Mouse (Mus musculus) liver, adult (tissue): ENCODE measurements around the gene A730061H03Rik.

Experiments used
- GATA4 ChIP-seq: IDR thresholded peaks from 2 replicates; pipeline ENCODE4 v1.6.1; 2014; ENCODE audit warnings: mild to moderate bottlenecking, low read length; ENCODE audit not compliant: insufficient replicate concordance

A730061H03Rik gene

GRCm38 (mm10) chr14:55589271-55589670, 29.1 kb upstream of the A730061H03Rik start:
- no peak for TF ChIP-seq GATA4

GRCm38 (mm10) chr14:55586149-55586548, 25.9 kb upstream of the A730061H03Rik start:
- no peak for TF ChIP-seq GATA4

GRCm38 (mm10) chr14:55585566-55585960, 25.4 kb upstream of the A730061H03Rik start:
- peak; percentile 77; the same call in 1 of the 2 replicates for TF ChIP-seq GATA4

DNA sequence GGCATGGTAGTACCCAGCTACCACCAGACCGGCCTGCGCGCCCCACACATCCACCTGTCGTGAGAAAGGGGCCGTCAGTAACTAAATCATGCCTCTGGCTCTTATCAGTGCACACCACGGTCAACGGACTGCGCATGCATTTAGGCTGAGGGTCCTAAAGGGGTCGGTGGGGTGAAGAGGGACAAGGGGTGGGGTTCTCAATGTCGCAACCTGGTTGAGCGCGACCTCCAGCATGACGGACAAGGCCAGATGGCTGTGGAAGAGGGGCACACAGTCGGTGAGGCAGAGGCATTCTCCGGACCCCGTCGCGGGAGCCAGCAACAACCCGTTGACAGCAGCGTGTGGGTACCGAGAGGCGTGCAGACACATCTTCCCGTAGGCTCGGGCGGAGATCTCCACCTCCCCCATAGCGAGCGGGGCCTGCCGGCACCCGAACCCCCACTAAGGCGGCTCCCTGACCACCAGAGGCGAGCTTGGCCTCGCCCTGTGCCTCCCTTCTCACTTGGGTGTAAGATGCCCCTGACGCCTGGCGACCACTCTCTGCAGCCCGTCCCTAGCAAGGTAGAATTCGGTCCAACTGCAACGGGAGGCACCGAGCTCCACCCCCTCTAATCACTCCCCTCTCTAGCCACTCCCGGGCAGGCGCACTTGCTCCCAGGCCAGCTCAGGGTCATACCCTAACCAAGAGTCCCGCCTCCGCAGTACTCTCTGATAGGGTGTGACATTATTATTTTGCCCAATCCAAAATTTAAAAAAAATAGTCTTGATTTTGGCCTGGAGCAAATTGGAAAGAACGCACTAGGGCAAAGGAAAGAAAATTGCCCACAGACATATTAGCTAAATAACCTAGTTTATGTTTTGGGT, 24.7 kb upstream of the A730061H03Rik start, which contains the start of gene Emc9:
Gene Emc9, minus strand, starts transcription at position 601 of the 864 bp plus-strand sequence.
- TF ChIP-seq GATA4 = peak; percentile 24; the same call in 1 of the 2 replicates

DNA sequence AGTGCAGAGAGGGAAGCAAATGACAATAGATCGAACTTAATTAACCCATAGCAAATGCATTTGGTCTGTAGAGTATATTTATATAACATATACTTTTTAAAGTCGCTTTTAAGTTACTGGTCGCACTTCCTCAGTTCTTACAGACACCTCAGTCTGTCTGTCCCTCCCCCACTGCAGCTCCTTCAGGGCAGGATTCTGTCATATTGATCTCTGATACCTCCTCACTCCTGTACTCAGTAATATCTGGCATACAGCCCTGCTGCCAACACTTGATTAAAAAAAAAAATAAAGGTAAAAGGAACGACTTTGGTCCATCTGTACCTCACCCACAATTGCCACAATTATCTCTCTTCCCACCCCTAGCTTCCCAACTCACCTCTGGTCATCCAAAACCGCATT, 24.1 kb upstream of the A730061H03Rik start:
- TF ChIP-seq GATA4 = no peak

GRCm38 (mm10) chr14:55581981-55582681, 21.9 kb upstream of the A730061H03Rik start:
- TF ChIP-seq GATA4 = no peak

GRCm38 (mm10) chr14:55580731-55581130, 20.5 kb upstream of the A730061H03Rik start:
- TF ChIP-seq GATA4 = no peak

- TF ChIP-seq GATA4 = no peak
These were observed 19.6 kb upstream of the A730061H03Rik start for GRCm38 (mm10) chr14:55579511-55580496.

DNA sequence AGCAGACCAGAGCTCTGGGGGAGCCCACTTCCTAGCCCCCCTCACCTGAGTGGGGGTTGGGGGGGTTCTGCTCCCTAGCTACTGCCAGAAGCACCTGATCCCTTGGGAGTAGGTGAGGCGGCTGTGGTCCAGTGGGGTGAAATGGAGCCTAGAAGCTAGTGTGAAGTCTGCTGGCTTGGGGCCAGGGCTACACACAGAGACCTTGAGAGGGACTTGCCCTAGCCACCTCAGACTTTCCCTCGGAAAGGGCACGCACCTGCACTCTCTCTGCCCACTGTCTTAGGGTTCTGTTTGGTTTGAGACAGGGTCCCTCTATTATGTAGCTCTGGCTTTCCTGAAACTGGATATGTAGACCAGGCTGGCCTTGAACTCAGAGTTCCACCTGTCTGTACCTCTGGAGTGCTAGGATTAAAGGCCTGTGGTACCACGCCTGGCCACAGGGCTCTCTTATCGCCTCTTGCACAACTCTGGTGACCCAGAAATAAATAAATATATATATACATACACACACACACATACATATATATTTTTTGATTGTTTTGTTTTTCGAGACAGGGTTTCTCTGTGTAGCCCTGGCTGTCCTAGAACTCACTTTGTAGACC, 18.6 kb upstream of the A730061H03Rik start:
- TF ChIP-seq GATA4 = no peak

DNA sequence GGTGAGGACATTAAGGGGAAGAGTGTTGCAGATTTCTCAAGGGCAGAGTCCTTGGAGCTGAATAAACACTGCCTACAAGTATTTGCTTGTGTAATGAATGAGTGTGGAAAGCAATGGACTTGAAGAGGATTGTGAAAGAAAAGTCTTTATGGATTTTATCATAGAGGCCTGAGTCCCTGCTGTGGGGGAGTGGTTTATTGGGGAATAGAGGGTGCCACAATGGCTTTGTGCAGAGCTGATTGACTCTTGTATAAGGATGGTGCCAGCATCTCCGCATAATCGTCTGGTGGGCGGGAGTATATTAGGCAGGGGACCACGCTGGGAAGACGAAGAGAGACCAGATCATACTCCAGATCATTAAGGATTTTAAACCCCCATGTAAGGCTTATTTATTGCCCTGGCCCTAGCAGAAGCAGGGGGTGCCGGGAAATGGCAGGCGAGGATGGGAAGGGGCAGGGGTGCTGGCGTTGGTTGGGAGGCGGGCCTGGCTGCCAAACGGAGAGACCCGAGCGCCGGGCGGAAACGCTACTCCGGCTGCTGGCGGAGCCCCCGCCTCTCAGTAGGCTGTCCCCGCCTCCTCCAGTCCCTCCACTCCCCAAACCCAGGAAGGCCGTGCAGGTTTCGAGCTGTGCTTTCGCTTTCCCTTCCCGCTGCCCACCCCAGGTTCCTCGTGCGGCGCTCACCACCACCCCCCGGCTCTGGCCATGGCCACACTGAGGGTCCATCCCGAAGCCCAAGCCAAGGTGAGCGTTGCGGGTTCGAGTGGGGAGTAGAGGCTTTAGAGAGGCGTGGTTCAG, 17.9 kb upstream of the A730061H03Rik start, which contains the start of gene Psme1:
Gene Psme1, plus strand, starts transcription at position 253 of the 797 bp plus-strand sequence.
- TF ChIP-seq GATA4 = no peak

GRCm38 (mm10) chr14:55576376-55576775, 16.2 kb upstream of the A730061H03Rik start:
- TF ChIP-seq GATA4 = no peak

GRCm38 (mm10) chr14:55575711-55576110, 15.5 kb upstream of the A730061H03Rik start:
- TF ChIP-seq GATA4 = no peak

GRCm38 (mm10) chr14:55575302-55575701, 15.1 kb upstream of the A730061H03Rik start, which contains the start of gene Fitm1:
Gene Fitm1 (plus strand): TSS chr14:55575617.
- TF ChIP-seq GATA4 = no peak

- TF ChIP-seq GATA4 = no peak
These were observed 11.6 kb upstream of the A730061H03Rik start for GRCm38 (mm10) chr14:55571760-55572159.

DNA sequence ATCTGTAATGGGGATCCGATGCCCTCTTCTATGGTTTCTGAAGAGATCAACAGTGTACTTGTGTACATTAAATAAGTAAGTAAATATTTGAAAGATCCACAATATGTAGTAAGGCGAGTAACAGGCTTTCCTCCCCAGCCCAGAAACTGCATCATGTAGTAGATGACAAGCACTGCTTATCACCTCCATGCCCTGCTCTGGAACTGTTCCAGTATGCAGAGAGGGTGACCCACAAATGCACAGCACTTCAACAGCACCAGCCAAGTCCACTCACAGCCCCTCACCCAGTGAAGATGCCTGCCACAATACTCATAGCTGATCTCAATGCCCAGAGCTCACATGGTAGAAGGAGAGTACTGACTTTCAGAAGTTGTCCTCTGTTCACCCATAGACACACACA, 10.4 kb upstream of the A730061H03Rik start:
- no peak for TF ChIP-seq GATA4
